Mouse (Mus musculus) midbrain, embryonic 14.5 days (tissue): ENCODE data around the gene Ada. TPM values are rescaled to one million over a fixed set of nuclear protein-coding genes. Genes with fewer than 3 reads are reported as not detected.

ENCODE experiments used
- ATAC-seq: fragments of 200-750 bp; cut with Nextera tagmentation; 2 replicates; pipeline ENCODE4 v1.8.0; 2017; ENCODE audit warnings: moderate number of reproducible peaks, moderate library complexity; ENCODE audit not compliant: low FRiP score, low TSS enrichment
- DNase-seq: peaks from one replicate; pipeline ENCODE4 v3.0.0-alpha.2; 2015
- H3K27ac ChIP-seq: fragments of 300-500 bp; sonication (generic); replicated peaks from 2 replicates; pipeline ENCODE4 v1.5.1; 2014; ENCODE audit warnings: mild to moderate bottlenecking, low read depth, low read length, moderate library complexity
- H3K27me3 ChIP-seq: fragments of 300-500 bp; sonication (generic); 2 replicates; pipeline ENCODE4 v1.6.1; 2014; ENCODE audit warnings: low read length, control low read depth, mixed read lengths; ENCODE audit not compliant: control insufficient read depth, insufficient read depth
- H3K36me3 ChIP-seq: fragments of 300-500 bp; sonication (generic); 2 replicates; pipeline ENCODE4 v1.6.1; 2014; ENCODE audit warnings: low read length, control low read depth; ENCODE audit not compliant: control insufficient read depth, insufficient read depth
- H3K4me1 ChIP-seq: fragments of 300-500 bp; sonication (generic); 2 replicates; pipeline ENCODE4 v1.6.1; 2014; ENCODE audit warnings: mild to moderate bottlenecking, antibody characterized with exemption, low read length, control low read depth; ENCODE audit not compliant: control insufficient read depth, insufficient read depth
- H3K4me2 ChIP-seq: fragments of 300-500 bp; sonication (generic); 2 replicates; pipeline ENCODE4 v1.6.1; 2014; ENCODE audit warnings: mild to moderate bottlenecking, low read length, moderate library complexity
- H3K4me3 ChIP-seq: fragments of 300-500 bp; sonication (generic); replicated peaks from 2 replicates; pipeline ENCODE4 v1.5.1; 2014; ENCODE audit warnings: low read depth, low read length
- H3K9ac ChIP-seq: fragments of 300-500 bp; sonication (generic); replicated peaks from 2 replicates; pipeline ENCODE4 v1.6.1; 2014; ENCODE audit warnings: mild to moderate bottlenecking, low read length, moderate library complexity
- H3K9me3 ChIP-seq: fragments of 300-500 bp; sonication (generic); 2 replicates; pipeline ENCODE4 v1.6.1; 2016; ENCODE audit warnings: low read length, control low read depth, mixed read lengths; ENCODE audit not compliant: control insufficient read depth
- WGBS: fragments of 180-500 bp; shearing (Covaris S2); extraction: QIAGEN DNeasy Blood & Tissue Kit; methylation state at CpG from one replicate; pipeline ENCODE4 v1.1.7; 2014; 5-methylcytosine and 5-hydroxymethylcytosine counted together
- polyA plus RNA-seq: library from polyadenylated mRNA; unstranded; fragments of >200 nt; fragmentation: Nextera tagmentation; extraction: Ambion mirVana; gene quantifications from 2 replicates; pipeline ENCODE4 v1.2.1, GENCODE M21; 2014

Gene Ada
- polyA plus RNA-seq: 2.8 and 3.4 TPM in 2 replicates

DNA sequence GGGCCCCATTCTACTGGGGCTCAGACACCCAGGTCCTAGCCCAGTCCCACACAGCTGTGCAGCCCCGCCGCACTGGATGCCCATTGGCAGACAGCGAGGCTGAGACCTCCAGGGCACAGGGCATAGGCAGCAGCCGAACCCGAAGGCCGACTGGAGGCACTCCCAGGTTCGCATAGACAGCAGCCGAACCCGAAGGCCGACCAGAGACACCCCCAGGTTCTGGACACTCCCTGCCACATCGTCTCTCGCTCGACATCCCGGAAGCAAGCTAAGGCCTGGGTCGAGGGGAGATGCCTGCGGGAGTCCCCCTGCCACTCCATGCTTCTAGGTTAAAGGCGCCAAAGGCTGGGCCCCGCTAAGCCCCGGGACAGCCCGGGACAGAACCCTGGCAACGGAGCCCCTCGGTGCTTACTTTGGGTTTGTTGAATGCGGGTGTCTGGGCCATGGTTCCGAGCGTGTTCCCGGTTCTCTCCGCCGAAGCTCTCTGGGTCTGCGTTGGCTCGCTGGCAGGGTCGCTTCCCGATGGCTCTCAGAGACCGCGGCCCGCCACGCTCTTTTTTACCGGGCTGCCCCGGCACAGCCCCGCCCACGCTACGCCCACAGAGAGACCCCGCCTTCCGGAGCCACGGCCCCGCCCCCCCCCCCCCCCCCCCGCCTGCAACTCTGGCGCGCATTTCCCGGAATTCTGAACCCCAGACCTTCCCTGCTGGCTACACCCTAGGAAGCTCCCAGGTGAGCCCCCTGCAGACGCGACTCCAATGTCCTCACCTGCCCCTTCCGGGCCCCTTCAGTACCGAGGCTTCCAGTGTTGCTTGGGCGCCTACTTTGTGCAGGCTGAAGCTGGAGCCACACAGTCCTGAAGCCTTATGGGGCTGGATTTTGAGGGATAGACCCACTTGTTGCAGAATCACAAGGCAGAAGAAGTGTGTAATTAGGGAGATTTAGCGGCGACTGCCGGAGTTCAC is at the start of gene Ada:
Gene Ada (minus strand): TSS at position 593 of the 965 bp plus-strand sequence.
- Histone ChIP-seq H3K4me1 (0 out of 2 replicates have a peak, but pooled peaks cover 8% of the 10 kb centered on the region), H3K27ac (no peak within 1 kb of the TSS)
- under 1% methylated on average over 56 of the region's 57 CpGs for WGBS

GRCm38 (mm10) chr2:163798411-163798810 is 48.4 kb upstream of the Ada start:
- no peak overlapping the region for H3K4me3 ChIP-seq
- H3K27me3 ChIP-seq: no peaks in the 10 kb centered on the region
- no peak overlapping the region for H3K9ac ChIP-seq
- H3K4me2 ChIP-seq: no peak overlapping the region
- H3K36me3 ChIP-seq: no peaks in the 10 kb centered on the region
- no peaks in the 10 kb centered on the region for H3K4me1 ChIP-seq
- no peak overlapping the region for H3K27ac ChIP-seq
- no peak for DNase-seq
- ATAC-seq: no peak
- H3K9me3 ChIP-seq: no peaks in the 10 kb centered on the region
- WGBS: 88% methylated on average over 7 of the region's 7 CpGs

More for the DNA sequence above, at the start of gene Ada:
- Histone ChIP-seq H3K9ac (peak within 1 kb of the TSS; percentile 63), H3K9me3 (no peaks in the 10 kb centered on the region), H3K36me3 (no peaks in the 10 kb centered on the region), H3K27me3 (no peaks in the 10 kb centered on the region; the same call in 1 of the 2 replicates), H3K4me3 (peak within 1 kb of the TSS; percentile 47), H3K4me2 (peak within 1 kb of the TSS; percentile 94)
- DNase-seq (peak; percentile 78), ATAC-seq (peak; percentile 57; the same call in 1 of the 2 replicates)

GRCm38 (mm10) chr2:163788484-163788883 is 38.4 kb upstream of the Ada start:
- no peaks in the 10 kb centered on the region for H3K9me3 ChIP-seq
- H3K27ac ChIP-seq: no peak overlapping the region
- H3K4me2 ChIP-seq: no peak overlapping the region
- peak; percentile 78 for DNase-seq
- H3K36me3 ChIP-seq: no peaks in the 10 kb centered on the region
- ATAC-seq: no peak
- no peak overlapping the region for H3K4me3 ChIP-seq
- 80% methylated on average over 4 of the region's 4 CpGs for WGBS
- H3K27me3 ChIP-seq: no peaks in the 10 kb centered on the region
- no peak overlapping the region for H3K9ac ChIP-seq
- no peaks in the 10 kb centered on the region for H3K4me1 ChIP-seq

DNA sequence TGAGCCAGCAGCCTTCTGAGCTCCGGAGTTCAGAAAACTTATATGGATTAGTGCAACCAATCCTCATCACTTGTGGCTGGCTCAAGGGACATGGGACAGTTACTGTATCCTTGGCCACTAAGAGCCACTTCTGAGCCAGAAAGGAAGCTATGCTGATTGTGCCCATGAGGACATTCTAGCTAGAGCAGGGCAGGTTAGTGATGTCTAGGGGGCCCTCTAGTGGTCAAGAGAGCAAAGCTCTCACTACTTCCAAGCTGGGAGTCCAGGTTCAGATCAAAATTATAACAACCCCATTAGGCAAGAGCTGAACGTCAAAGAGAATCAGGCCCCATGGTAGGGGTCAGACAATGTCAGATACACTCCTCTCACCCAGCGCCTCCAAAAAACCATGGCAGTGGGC is 37.7 kb upstream of the Ada start:
- Histone ChIP-seq H3K36me3 (no peaks in the 10 kb centered on the region), H3K27ac (no peak overlapping the region), H3K9me3 (no peaks in the 10 kb centered on the region), H3K27me3 (no peaks in the 10 kb centered on the region), H3K9ac (no peak overlapping the region), H3K4me2 (no peak overlapping the region), H3K4me3 (no peak overlapping the region), H3K4me1 (no peaks in the 10 kb centered on the region)
- 41% methylated on average over 3 of the region's 3 CpGs for WGBS
- DNase-seq (peak; percentile 83), ATAC-seq (no peak)

DNA sequence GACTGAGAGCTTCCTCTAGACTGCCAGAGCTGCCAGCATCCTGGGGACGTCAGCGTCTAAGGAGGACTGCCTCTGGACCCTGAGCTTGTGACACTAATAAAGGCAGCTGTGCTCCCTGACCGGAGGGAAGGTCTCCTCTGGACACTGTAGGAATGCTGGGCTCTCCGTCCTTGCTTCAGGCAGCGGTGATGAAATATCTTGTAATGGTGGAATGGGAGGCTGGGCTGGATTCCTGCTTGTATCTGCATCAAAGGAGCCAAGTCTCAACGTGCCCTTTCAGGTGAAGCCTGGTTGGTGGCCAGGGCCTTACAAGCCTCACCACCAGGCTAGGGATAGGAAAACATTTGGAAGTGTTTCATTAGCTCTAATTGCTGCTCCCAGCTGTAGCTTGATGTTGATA is 37.0 kb upstream of the Ada start:
- Histone ChIP-seq H3K4me1 (no peaks in the 10 kb centered on the region), H3K4me3 (no peak overlapping the region), H3K27me3 (no peaks in the 10 kb centered on the region), H3K9ac (no peak overlapping the region), H3K27ac (no peak overlapping the region), H3K4me2 (no peak overlapping the region), H3K36me3 (no peaks in the 10 kb centered on the region), H3K9me3 (no peaks in the 10 kb centered on the region)
- WGBS: 83% methylated on average over 6 of the region's 6 CpGs
- DNase-seq (no peak), ATAC-seq (no peak)

GRCm38 (mm10) chr2:163783901-163784300 is 33.9 kb upstream of the Ada start:
- WGBS: 81% methylated on average over 4 of the region's 4 CpGs
- H3K9me3 ChIP-seq: no peaks in the 10 kb centered on the region
- no peak overlapping the region for H3K4me2 ChIP-seq
- H3K4me3 ChIP-seq: no peak overlapping the region
- no peak overlapping the region for H3K9ac ChIP-seq
- H3K36me3 ChIP-seq: no peaks in the 10 kb centered on the region
- ATAC-seq (no peak), DNase-seq (no peak)
- no peaks in the 10 kb centered on the region for H3K27me3 ChIP-seq
- no peaks in the 10 kb centered on the region for H3K4me1 ChIP-seq
- H3K27ac ChIP-seq: no peak overlapping the region

DNA sequence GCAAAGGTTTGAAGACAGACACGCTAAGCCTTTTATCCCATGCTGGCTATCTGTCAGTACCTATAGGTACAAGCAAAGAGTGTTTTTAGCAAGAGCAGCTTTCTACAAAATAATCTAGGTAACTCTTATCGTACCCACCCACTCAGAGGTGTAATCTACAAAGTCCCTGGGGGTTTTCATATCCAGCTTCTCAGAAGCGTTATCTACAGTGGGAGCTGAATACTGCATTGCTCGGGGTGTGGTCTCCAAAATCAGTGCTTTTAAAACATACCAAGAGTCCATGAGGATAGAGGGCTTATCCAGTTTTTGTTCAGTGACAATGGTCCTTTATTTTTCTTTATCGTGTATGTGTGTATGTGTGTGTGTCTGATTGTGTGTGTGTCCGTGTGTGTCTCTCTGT is 33.3 kb upstream of the Ada start:
- Histone ChIP-seq H3K9me3 (no peaks in the 10 kb centered on the region), H3K4me1 (no peaks in the 10 kb centered on the region), H3K27me3 (no peaks in the 10 kb centered on the region), H3K4me2 (no peak overlapping the region), H3K27ac (no peak overlapping the region), H3K9ac (no peak overlapping the region), H3K36me3 (no peaks in the 10 kb centered on the region), H3K4me3 (no peak overlapping the region)
- no peak for DNase-seq
- no peak for ATAC-seq
- WGBS: 86% methylated on average over 6 of the region's 6 CpGs

- Histone ChIP-seq H3K4me3 (no peak overlapping the region), H3K9ac (no peak overlapping the region), H3K9me3 (no peaks in the 10 kb centered on the region), H3K27ac (no peak overlapping the region), H3K27me3 (no peaks in the 10 kb centered on the region), H3K4me1 (0 out of 2 replicates have a peak, but pooled peaks cover 6% of the 10 kb centered on the region), H3K4me2 (no peak overlapping the region), H3K36me3 (no peaks in the 10 kb centered on the region)
- WGBS: 54% methylated on average over 4 of the region's 4 CpGs
- no peak for DNase-seq
- no peak for ATAC-seq
Observed at GRCm38 (mm10) chr2:163778896-163779295, 28.9 kb upstream of the Ada start.

GRCm38 (mm10) chr2:163777061-163777460 is 27.0 kb upstream of the Ada start:
- H3K9me3 ChIP-seq: no peaks in the 10 kb centered on the region
- ATAC-seq (no peak), DNase-seq (no peak)
- H3K36me3 ChIP-seq: no peaks in the 10 kb centered on the region
- 0 out of 2 replicates have a peak, but pooled peaks cover 6% of the 10 kb centered on the region for H3K4me1 ChIP-seq
- no peak overlapping the region for H3K27ac ChIP-seq
- WGBS: 1% methylated on average over 2 of the region's 2 CpGs
- no peak overlapping the region for H3K9ac ChIP-seq
- no peaks in the 10 kb centered on the region for H3K27me3 ChIP-seq
- no peak overlapping the region for H3K4me3 ChIP-seq
- no peak overlapping the region for H3K4me2 ChIP-seq
